Mouse (Mus musculus): ENCODE data around the gene Lims1.

- no peak for TF ChIP-seq MAX (IDR thresholded peaks at IDR 0.05; ENCODE audit: low read depth)
- no peak for TF ChIP-seq E2F4 (IDR thresholded peaks at IDR 0.05; ENCODE audit: insufficient read depth)
- TF ChIP-seq POLR2A (IDR thresholded peaks at IDR 0.05; ENCODE audit: insufficient read length, low read depth): no peak
- TF ChIP-seq USF1 (IDR thresholded peaks at IDR 0.05; ENCODE audit: low read depth): no peak
- no peak for TF ChIP-seq CEBPB (IDR thresholded peaks at IDR 0.05; ENCODE audit: insufficient read depth, poor library complexity, severe bottlenecking)
- TF ChIP-seq POLR2AphosphoS2 (IDR thresholded peaks at IDR 0.05; ENCODE audit: insufficient read length, low read depth): no peak
- no peak for TF ChIP-seq REST (IDR thresholded peaks at IDR 0.05; ENCODE audit: insufficient read depth, insufficient read length)
- TF ChIP-seq TCF12 (IDR thresholded peaks at IDR 0.05; ENCODE audit: insufficient read depth, poor library complexity, severe bottlenecking): no peak
- no peak for TF ChIP-seq SRF (IDR thresholded peaks at IDR 0.05; ENCODE audit: control insufficient read depth, insufficient read length, low read depth)
- no peak for TF ChIP-seq MYOD1 (IDR thresholded peaks at IDR 0.05; ENCODE audit: control insufficient read depth in 1 of 3, insufficient read length in 2 of 3, low read depth in 2 of 3)
Observed at GRCm38 (mm10) chr10:58392435-58392834, 69.2 kb downstream of the Lims1 start.
